Mouse (Mus musculus) embryo, embryonic 10.5 days (tissue): ENCODE results near the gene Gnat3.

Source experiments
- DNase-seq: peaks from one replicate; pipeline ENCODE4 v3.0.0-alpha.2; 2015; ENCODE audit warnings: low spot score

Gene Gnat3

GRCm38 (mm10) chr5:18006157-18006556 is 43.8 kb downstream of the Gnat3 start:
- no peak for DNase-seq

- no peak for DNase-seq
Measured at GRCm38 (mm10) chr5:18007067-18007466, 44.7 kb downstream of the Gnat3 start.

- DNase-seq, result no peak
Measured at GRCm38 (mm10) chr5:18010301-18010700, 48.0 kb downstream of the Gnat3 start.

GRCm38 (mm10) chr5:18013196-18013595 is 50.8 kb downstream of the Gnat3 start:
- no peak for DNase-seq

GRCm38 (mm10) chr5:18014209-18014829 is 52.0 kb downstream of the Gnat3 start:
- DNase-seq, result no peak

- peak; percentile 22 for DNase-seq
Measured at GRCm38 (mm10) chr5:18023347-18023746, 61.0 kb downstream of the Gnat3 start.

GRCm38 (mm10) chr5:18027531-18027930 is 65.2 kb downstream of the Gnat3 start:
- no peak for DNase-seq

GRCm38 (mm10) chr5:18035848-18036638 is 73.7 kb downstream of the Gnat3 start:
- DNase-seq, result no peak

- DNase-seq, result peak; percentile 84
Measured at GRCm38 (mm10) chr5:18043022-18043421, 80.7 kb downstream of the Gnat3 start.

GRCm38 (mm10) chr5:18048841-18049240 is 86.5 kb downstream of the Gnat3 start:
- DNase-seq, result no peak

- DNase-seq, result no peak
Measured at GRCm38 (mm10) chr5:18055323-18055722, 93.0 kb downstream of the Gnat3 start.
